Mouse (Mus musculus): ENCODE measurements around the gene Zfp84.

The Zfp84 gene

GRCm38 (mm10) chr7:29815910-29816429, 47.6 kb downstream of the Zfp84 start, which contains the start of gene Zfp790:
Gene Zfp790 (plus strand): TSS chr7:29816114.
- DNase-seq (ENCODE audit: low read depth, low spot score): peak; percentile 81

GRCm38 (mm10) chr7:29818619-29819254, 50.4 kb downstream of the Zfp84 start:
- DNase-seq (ENCODE audit: low read depth, low spot score): peak; percentile 75

- no peak for DNase-seq (ENCODE audit: low read depth, low spot score)
These were observed 59.6 kb downstream of the Zfp84 start for GRCm38 (mm10) chr7:29828001-29828400.
